24 mouse cellular contexts compared by ENCODE assay signal in genomic region chr4:99985086-99985485, GRCm38 (mm10).
"Had no signal": no experiment of that assay in that cellular context is flagged by ENCODE, and none has a peak within 500 bp of the region (broad histone marks: within the 10 kb centered on the region; RNA-seq: fewer than 3 reads in every experiment).

No protein-coding gene starts in this region.

- H3K9ac ChIP-seq: heart, embryonic 12.5 days; hindbrain, embryonic 13.5 days; hindbrain, embryonic 15.5 days; intestine, embryonic 15.5 days; kidney, embryonic 15.5 days; limb, embryonic 12.5 days; liver, embryonic 13.5 days had no signal

- H3K4me3 ChIP-seq: heart, embryonic 10.5 days; heart, embryonic 12.5 days; hindbrain, embryonic 13.5 days; hindbrain, embryonic 15.5 days; intestine, embryonic 15.5 days; kidney, embryonic 15.5 days; layer of hippocampus, adult 2 months; left cerebral cortex, adult 2 months; limb, embryonic 10.5 days; limb, embryonic 12.5 days; liver, embryonic 13.5 days had no signal

- H3K9me3 ChIP-seq: heart, embryonic 10.5 days; heart, embryonic 12.5 days; hindbrain, embryonic 13.5 days; hindbrain, embryonic 15.5 days; intestine, embryonic 15.5 days; kidney, embryonic 15.5 days; limb, embryonic 10.5 days; limb, embryonic 12.5 days; liver, embryonic 13.5 days had no signal

- H3K27ac ChIP-seq: heart, embryonic 10.5 days; hindbrain, embryonic 13.5 days; hindbrain, embryonic 15.5 days; intestine, embryonic 15.5 days; kidney, embryonic 15.5 days; left cerebral cortex, adult 2 months; limb, embryonic 12.5 days; liver, embryonic 13.5 days had no signal

- H3K4me2 ChIP-seq: heart, embryonic 12.5 days; hindbrain, embryonic 13.5 days; hindbrain, embryonic 15.5 days; intestine, embryonic 15.5 days; kidney, embryonic 15.5 days; limb, embryonic 12.5 days; liver, embryonic 11.5 days; liver, embryonic 13.5 days had no signal

- H3K27me3 ChIP-seq: heart, embryonic 12.5 days; hindbrain, embryonic 13.5 days; hindbrain, embryonic 15.5 days; intestine, embryonic 15.5 days; kidney, embryonic 15.5 days; limb, embryonic 12.5 days; liver, embryonic 13.5 days had no signal

- H3K4me1 ChIP-seq: hindbrain, embryonic 15.5 days; limb, embryonic 12.5 days; liver, embryonic 13.5 days had no signal

- H3K36me3 ChIP-seq: hindbrain, embryonic 15.5 days had no signal

- ATAC-seq: forebrain, embryonic 16.5 days; intestine, embryonic 15.5 days; intestine, postnatal 0 days had no signal

- DNase-seq: gastrocnemius, postnatal 10 days; gastrocnemius, postnatal 25 days; heart, postnatal 10 days; heart, postnatal 4 days; kidney, adult 18-20 months; kidney, adult 8-10 months; kidney, postnatal 10 days; kidney, postnatal 25 days; kidney, postnatal 4 days; liver; liver, embryonic 13.5 days had no signal
